Mouse (Mus musculus) megakaryocyte, embryonic 14.5 days (primary cell): ENCODE measurements around the gene Olfr65.

Experiments used
- FLI1 ChIP-seq: IDR thresholded peaks from 2 replicates; pipeline ENCODE4 v1.6.1; 2012; ENCODE audit warnings: low read length, inconsistent platforms, mixed read lengths
- GATA1 ChIP-seq: IDR thresholded peaks from 3 replicates; pipeline ENCODE4 v1.6.1; 2012; ENCODE audit warnings: mixed read lengths, low read length, inconsistent platforms, borderline replicate concordance

GRCm38 (mm10) chr7:103944137-103944536 is 40.9 kb downstream of the Olfr65 start, which contains the start of gene Olfr633:
- TF ChIP-seq FLI1 (no peak), GATA1 (no peak)
